Mouse (Mus musculus) E14TG2a.4 (cell line): Measurements from ENCODE around the gene Macrod2.

Experiments used
- H3K27me3 ChIP-seq: 2 replicates; pipeline ENCODE4 v1.6.1; 2014; ENCODE audit warnings: low read length, control low read depth; ENCODE audit not compliant: insufficient read depth
- H3K36me3 ChIP-seq: 2 replicates; pipeline ENCODE4 v1.6.1; 2014; ENCODE audit warnings: low read length, control low read depth; ENCODE audit not compliant: insufficient read depth
- H3K4me1 ChIP-seq: replicated peaks from 2 replicates; pipeline ENCODE4 v1.6.1; 2014; ENCODE audit warnings: low read depth, low read length, control low read depth
- H3K4me3 ChIP-seq: replicated peaks from 2 replicates; pipeline ENCODE4 v1.5.1; 2014; ENCODE audit warnings: mild to moderate bottlenecking, low read length
- H3K9me3 ChIP-seq: 2 replicates; pipeline ENCODE4 v1.6.1; 2014; ENCODE audit warnings: low read length, control low read depth
- CTCF ChIP-seq: conservative IDR thresholded peaks from 2 replicates; pipeline ENCODE4 v1.5.1; 2014; ENCODE audit warnings: low read length
- NANOG ChIP-seq: IDR thresholded peaks from 2 replicates; pipeline ENCODE4 v1.6.1; 2014; ENCODE audit warnings: borderline replicate concordance, low read length, mixed read lengths
- POU5F1 ChIP-seq: IDR thresholded peaks from 2 replicates; pipeline ENCODE4 v1.6.1; 2014; ENCODE audit warnings: low read length, borderline replicate concordance

Macrod2 gene

DNA sequence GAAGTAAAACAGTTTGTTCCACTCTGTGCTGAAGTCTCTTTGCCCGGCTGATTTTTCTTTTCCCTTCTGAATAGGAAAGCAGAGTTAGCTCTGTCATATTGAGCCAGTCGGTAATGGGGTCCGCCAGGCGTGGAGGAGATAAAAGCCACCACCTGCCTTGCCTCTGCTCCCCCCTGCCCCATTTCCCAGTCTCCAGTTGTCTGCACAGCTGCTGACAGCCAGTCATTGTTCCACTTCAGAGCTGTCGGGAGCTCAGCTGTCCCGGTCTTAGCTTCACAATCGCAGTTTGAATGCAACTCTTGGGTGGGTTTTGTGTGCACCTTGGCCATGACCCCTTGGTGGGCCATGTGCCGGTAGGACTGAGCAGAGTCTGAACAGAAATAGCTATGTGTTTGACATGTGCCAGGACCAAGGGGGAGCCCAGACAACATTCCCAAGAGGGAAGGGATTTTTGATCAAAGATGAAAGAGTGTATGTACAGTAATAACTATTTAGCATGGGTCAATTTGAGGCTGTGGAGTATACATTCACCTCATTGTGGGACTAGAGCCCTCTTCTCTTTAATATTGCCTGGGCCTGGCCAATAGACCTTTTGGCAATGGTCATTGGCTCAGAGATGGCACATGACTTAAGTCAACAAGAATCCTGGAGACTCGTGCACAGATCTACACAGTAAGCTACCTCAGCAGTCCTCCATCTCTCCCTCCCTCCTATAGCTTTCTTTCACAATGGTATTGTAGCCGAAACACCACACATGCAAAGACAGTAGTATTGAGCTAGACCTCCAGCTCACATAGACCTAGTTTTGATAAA, 917.2 kb downstream of the Macrod2 start:
- TF ChIP-seq NANOG = no peak
- no peak for TF ChIP-seq POU5F1
- no peak for TF ChIP-seq CTCF
- H3K4me1 ChIP-seq = no peaks in the 10 kb centered on the region
- no peaks in the 10 kb centered on the region for H3K36me3 ChIP-seq
- no peaks in the 10 kb centered on the region for H3K9me3 ChIP-seq
- no peak overlapping the region for H3K4me3 ChIP-seq
- no peaks in the 10 kb centered on the region for H3K27me3 ChIP-seq

GRCm38 (mm10) chr2:141315349-141315748, 920.2 kb downstream of the Macrod2 start:
- H3K4me3 ChIP-seq = no peak overlapping the region
- TF ChIP-seq CTCF = no peak
- no peak for TF ChIP-seq POU5F1
- TF ChIP-seq NANOG = no peak

DNA sequence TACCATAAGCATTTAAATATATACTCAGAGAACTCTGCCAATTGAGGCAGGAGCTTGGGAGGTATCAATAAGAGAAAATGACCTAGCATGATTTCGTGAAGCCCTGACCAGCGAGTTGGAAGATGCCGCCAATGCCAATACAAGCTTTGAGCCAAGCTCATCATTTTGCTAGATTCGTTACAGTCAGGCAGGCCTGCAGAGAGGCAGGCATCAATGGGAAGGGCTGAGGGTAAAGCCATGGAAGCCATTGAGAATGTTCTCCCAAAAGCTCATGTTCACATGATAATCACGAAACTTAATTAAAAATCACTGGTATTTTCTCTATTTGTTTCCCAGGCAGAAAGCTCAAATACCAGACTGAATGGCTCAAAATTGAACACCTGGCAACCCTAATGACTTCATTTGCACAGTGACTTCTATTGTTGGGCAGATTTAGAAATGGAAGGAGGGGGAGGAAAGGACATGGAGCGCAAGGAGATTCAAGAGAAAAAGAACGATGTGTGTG, 928.9 kb downstream of the Macrod2 start:
- TF ChIP-seq CTCF = no peak
- no peak for TF ChIP-seq POU5F1
- TF ChIP-seq NANOG = no peak

More at GRCm38 (mm10) chr2:141315349-141315748, 920.2 kb downstream of the Macrod2 start:
- Histone ChIP-seq H3K9me3 (no peaks in the 10 kb centered on the region), H3K27me3 (no peaks in the 10 kb centered on the region), H3K36me3 (no peaks in the 10 kb centered on the region), H3K4me1 (no peaks in the 10 kb centered on the region)

DNA sequence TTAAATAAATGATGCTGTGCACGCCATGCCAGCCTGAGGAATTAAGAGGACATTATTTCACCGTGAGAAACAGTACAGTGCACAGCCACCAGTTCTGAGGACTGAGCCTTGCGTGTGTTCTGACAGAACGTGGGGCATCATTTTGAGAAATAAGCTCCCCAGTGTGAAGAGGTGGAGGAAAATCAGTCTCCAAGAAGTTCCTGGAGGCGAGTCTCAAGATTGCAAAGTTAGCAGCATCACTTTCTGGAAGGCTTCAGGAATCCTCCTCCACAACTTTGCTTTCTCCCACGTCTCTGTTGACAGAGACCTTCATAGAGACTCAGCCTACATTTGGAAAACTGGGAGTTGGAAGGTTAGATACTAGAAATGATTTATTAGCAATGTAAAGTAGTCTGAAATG, 932.2 kb downstream of the Macrod2 start:
- H3K9me3 ChIP-seq = no peaks in the 10 kb centered on the region
- no peak overlapping the region for H3K4me3 ChIP-seq
- no peaks in the 10 kb centered on the region for H3K27me3 ChIP-seq
- H3K36me3 ChIP-seq = no peaks in the 10 kb centered on the region
- H3K4me1 ChIP-seq = no peaks in the 10 kb centered on the region
- TF ChIP-seq POU5F1 (no peak), CTCF (no peak), NANOG (no peak)

More for the DNA sequence above, 928.9 kb downstream of the Macrod2 start:
- H3K27me3 ChIP-seq = no peaks in the 10 kb centered on the region
- no peaks in the 10 kb centered on the region for H3K4me1 ChIP-seq
- no peaks in the 10 kb centered on the region for H3K9me3 ChIP-seq
- H3K36me3 ChIP-seq = no peaks in the 10 kb centered on the region
- H3K4me3 ChIP-seq = no peak overlapping the region

DNA sequence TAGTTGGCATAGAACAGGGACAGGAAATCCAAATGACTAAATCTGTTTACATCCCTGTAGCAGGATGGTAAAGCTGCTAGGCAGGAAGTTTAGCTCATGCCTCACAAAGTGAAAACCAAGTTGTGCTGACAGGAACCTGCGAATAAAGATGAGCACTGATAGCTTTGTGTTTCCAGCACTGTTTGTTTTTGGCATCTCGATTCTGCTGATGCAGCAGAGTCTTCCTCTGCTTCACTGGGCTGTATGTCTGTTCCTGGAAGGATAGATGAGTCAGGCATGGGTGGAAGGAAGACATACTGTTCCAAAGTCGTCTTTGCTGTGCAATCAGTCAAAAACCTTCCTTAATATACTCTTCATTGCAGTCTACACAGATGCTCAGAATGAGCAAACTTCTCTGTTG, 942.6 kb downstream of the Macrod2 start:
- Histone ChIP-seq H3K4me1 (no peaks in the 10 kb centered on the region), H3K36me3 (no peaks in the 10 kb centered on the region), H3K9me3 (no peaks in the 10 kb centered on the region), H3K4me3 (no peak overlapping the region), H3K27me3 (no peaks in the 10 kb centered on the region)
- no peak for TF ChIP-seq CTCF
- TF ChIP-seq NANOG = no peak
- TF ChIP-seq POU5F1 = no peak

DNA sequence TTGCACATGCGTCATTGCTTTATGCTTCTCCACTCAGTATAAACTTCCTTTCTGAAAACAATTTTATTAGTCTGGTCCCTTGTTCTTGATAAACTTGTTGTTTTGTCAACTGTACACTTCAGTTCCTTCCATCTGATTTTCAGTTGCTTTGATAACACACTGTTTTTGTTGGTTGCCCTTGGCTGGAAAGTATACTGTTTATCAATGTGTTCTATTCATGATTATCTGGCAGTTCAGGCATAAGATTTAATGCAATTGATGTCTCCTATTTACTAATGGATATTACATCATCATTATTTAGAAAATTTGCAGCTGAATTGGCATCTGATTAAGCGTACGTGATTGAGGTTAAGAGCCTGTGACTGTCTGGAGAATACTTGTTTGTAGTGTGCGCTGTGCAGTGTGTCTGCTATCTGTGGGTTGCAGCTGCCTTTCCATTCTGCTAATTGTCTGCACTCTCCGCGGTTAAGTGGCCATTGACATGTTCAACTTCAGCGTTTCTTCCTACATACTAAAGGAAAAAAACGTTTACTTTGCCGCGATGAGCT, 949.0 kb downstream of the Macrod2 start:
- no peak for TF ChIP-seq POU5F1
- TF ChIP-seq CTCF = no peak
- TF ChIP-seq NANOG = no peak
- Histone ChIP-seq H3K9me3 (peaks cover 4% of the 10 kb centered on the region; the same call in 1 of the 2 replicates), H3K4me3 (no peak overlapping the region), H3K4me1 (no peaks in the 10 kb centered on the region), H3K27me3 (no peaks in the 10 kb centered on the region), H3K36me3 (no peaks in the 10 kb centered on the region)

- Histone ChIP-seq H3K36me3 (no peaks in the 10 kb centered on the region), H3K27me3 (no peaks in the 10 kb centered on the region), H3K4me3 (no peak overlapping the region), H3K4me1 (no peaks in the 10 kb centered on the region), H3K9me3 (peaks cover 10% of the 10 kb centered on the region; the same call in 1 of the 2 replicates)
- TF ChIP-seq CTCF (no peak), POU5F1 (no peak), NANOG (no peak)
Observed at GRCm38 (mm10) chr2:141352623-141353022, 957.5 kb downstream of the Macrod2 start.

DNA sequence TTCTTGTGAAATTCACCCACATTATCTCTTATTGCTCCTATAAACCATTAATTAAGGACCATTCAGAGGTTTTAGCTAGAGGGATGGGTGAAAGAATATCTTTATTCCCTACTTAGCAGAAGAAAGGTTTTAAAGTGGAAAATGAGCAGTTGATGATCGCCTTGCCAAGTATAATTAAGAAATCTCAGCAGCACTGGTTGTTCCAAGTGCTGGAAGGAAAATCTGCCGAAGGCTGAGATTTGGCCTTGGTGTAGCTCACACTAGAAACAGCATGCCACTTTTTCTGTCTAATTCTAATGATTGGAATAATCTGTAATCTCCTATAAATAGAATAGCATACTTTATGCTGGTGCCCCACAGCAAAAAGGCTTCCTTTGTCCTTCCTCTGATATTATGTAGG, 993.5 kb downstream of the Macrod2 start:
- Histone ChIP-seq H3K9me3 (no peaks in the 10 kb centered on the region), H3K36me3 (no peaks in the 10 kb centered on the region), H3K27me3 (no peaks in the 10 kb centered on the region), H3K4me3 (no peak overlapping the region), H3K4me1 (no peaks in the 10 kb centered on the region)
- TF ChIP-seq POU5F1 (no peak), CTCF (no peak), NANOG (no peak)

DNA sequence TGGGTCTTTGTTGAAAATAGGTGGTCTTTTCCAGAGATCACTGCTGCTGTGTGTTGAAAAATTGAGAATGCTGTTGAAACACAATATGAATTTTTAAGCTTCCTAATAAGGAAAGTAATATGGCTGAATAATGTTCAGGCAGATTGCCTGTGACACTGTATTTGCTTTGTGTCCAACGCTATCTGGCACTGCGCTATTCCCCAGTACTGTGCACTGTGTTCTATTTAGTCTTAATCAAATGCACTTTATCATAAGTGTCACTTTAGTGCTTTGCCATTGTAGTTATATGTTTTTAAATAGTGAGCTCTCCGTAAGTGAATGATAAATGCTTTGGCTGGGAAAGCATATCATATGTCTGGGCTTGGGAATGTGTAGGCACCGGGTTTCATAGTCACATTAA, 996.1 kb downstream of the Macrod2 start:
- H3K4me1 ChIP-seq = no peaks in the 10 kb centered on the region
- no peaks in the 10 kb centered on the region for H3K9me3 ChIP-seq
- no peak for TF ChIP-seq CTCF
- no peak for TF ChIP-seq POU5F1
- no peak for TF ChIP-seq NANOG
- H3K36me3 ChIP-seq = no peaks in the 10 kb centered on the region
- H3K4me3 ChIP-seq = no peak overlapping the region
- no peaks in the 10 kb centered on the region for H3K27me3 ChIP-seq
